17 mouse cellular contexts compared by ENCODE assay signal in genomic region chr9:111385526-111386491, GRCm38 (mm10). TPM values are rescaled to one million over a fixed set of nuclear protein-coding genes. Genes with fewer than 3 reads are reported as not detected.
DNase-seq lines count a peak whose midpoint lies in the region; ATAC-seq and TF ChIP-seq lines count a peak whose summit lies in the region.
"Had no signal": no experiment of that assay in that cellular context is flagged by ENCODE, and none has a peak within 500 bp of the region (broad histone marks: within the 10 kb centered on the region; RNA-seq: fewer than 3 reads in every experiment).

No protein-coding gene starts in this region.

- no peaks in the 10 kb centered on the region for H3K27me3 ChIP-seq in kidney, embryonic 15.5 days
- H3K27me3 ChIP-seq in liver, embryonic 14.5 days (ENCODE audit: control insufficient read depth, insufficient read depth, low read length) = no peaks in the 10 kb centered on the region
- no peaks in the 10 kb centered on the region for H3K27me3 ChIP-seq in liver, embryonic 12.5 days (replicated peaks)
- H3K27me3 ChIP-seq in intestine, postnatal 0 days (replicated peaks; ENCODE audit: control insufficient read depth, insufficient read depth, low read length) = no peaks in the 10 kb centered on the region
- H3K27me3 ChIP-seq: heart, embryonic 12.5 days; hindbrain, embryonic 15.5 days had no signal

- no peaks in the 10 kb centered on the region for H3K36me3 ChIP-seq in kidney, embryonic 15.5 days
- H3K36me3 ChIP-seq in liver, embryonic 14.5 days (replicated peaks; ENCODE audit: control insufficient read depth, insufficient read depth, low read depth) = no peaks in the 10 kb centered on the region
- H3K36me3 ChIP-seq in liver, embryonic 12.5 days = no peaks in the 10 kb centered on the region
- no peaks in the 10 kb centered on the region for H3K36me3 ChIP-seq in intestine, postnatal 0 days (ENCODE audit: control insufficient read depth, insufficient read depth)
- H3K36me3 ChIP-seq: heart, embryonic 12.5 days; limb, embryonic 10.5 days; midbrain, embryonic 10.5 days had no signal

- H3K9ac ChIP-seq in kidney, embryonic 15.5 days = no peak overlapping the region
- no peak overlapping the region for H3K9ac ChIP-seq in liver, embryonic 14.5 days (replicated peaks)
- H3K9ac ChIP-seq in liver, embryonic 12.5 days = no peak overlapping the region
- H3K9ac ChIP-seq in intestine, postnatal 0 days (ENCODE audit: low read depth, low read length) = no peak overlapping the region
- H3K9ac ChIP-seq: heart, embryonic 12.5 days; hindbrain, embryonic 15.5 days; lung, embryonic 14.5 days had no signal

- no peak for TF ChIP-seq EP300 in liver, embryonic 14.5 days (IDR thresholded peaks at IDR 0.05; ENCODE audit: low read depth)

- ATAC-seq in kidney, embryonic 15.5 days (replicated peaks; ENCODE audit: low FRiP score) = no peak; the same call in 1 of the 2 replicates
- 0 out of 2 replicates have a peak, but pooled peaks have one; percentile 43 for ATAC-seq in liver, embryonic 14.5 days (ENCODE audit: insufficient read depth)
- no peak for ATAC-seq in liver, embryonic 12.5 days
- peak; percentile 88 for ATAC-seq in intestine, postnatal 0 days
- ATAC-seq in inflammation-experienced regulatory T-cells, adult 6 months = no peak

- H3K4me2 ChIP-seq in kidney, embryonic 15.5 days = no peak overlapping the region
- no peak overlapping the region for H3K4me2 ChIP-seq in liver, embryonic 14.5 days (ENCODE audit: low read depth)
- H3K4me2 ChIP-seq in liver, embryonic 12.5 days = no peak overlapping the region
- 0 out of 2 replicates have a peak overlapping the region, but pooled peaks have one; percentile 4 for H3K4me2 ChIP-seq in intestine, postnatal 0 days (replicated peaks; ENCODE audit: low read depth)
- H3K4me2 ChIP-seq: heart, embryonic 12.5 days; hindbrain, embryonic 15.5 days; lung, embryonic 14.5 days had no signal

- H3K9me3 ChIP-seq in kidney, embryonic 15.5 days (replicated peaks) = no peaks in the 10 kb centered on the region
- H3K9me3 ChIP-seq in liver, embryonic 14.5 days (ENCODE audit: control insufficient read depth, low read length) = no peaks in the 10 kb centered on the region
- no peaks in the 10 kb centered on the region for H3K9me3 ChIP-seq in liver, embryonic 12.5 days (replicated peaks)
- no peaks in the 10 kb centered on the region for H3K9me3 ChIP-seq in intestine, postnatal 0 days (ENCODE audit: control insufficient read depth)
- H3K9me3 ChIP-seq: heart, embryonic 12.5 days; hindbrain, embryonic 15.5 days; limb, embryonic 10.5 days; midbrain, embryonic 10.5 days had no signal

- H3K27ac ChIP-seq in kidney, embryonic 15.5 days = peak overlapping the region; percentile 39
- no peak overlapping the region for H3K27ac ChIP-seq in liver, embryonic 14.5 days
- no peak overlapping the region for H3K27ac ChIP-seq in liver, embryonic 12.5 days
- H3K27ac ChIP-seq in intestine, postnatal 0 days (ENCODE audit: low read depth, low read length) = peak overlapping the region; percentile 74
- H3K27ac ChIP-seq: hindbrain, embryonic 15.5 days; limb, embryonic 10.5 days; midbrain, embryonic 10.5 days had no signal

- DNase-seq in kidney, adult 8-10 months = no peak
- peak in 1 of 3 experiments; percentile 3 for DNase-seq in liver, embryonic 14.5 days (ENCODE audit: low read depth in 3 of 3, low spot score in 3 of 3)
- DNase-seq in right cerebral cortex, adult 18-20 months = no peak
- DNase-seq: adrenal gland, postnatal 36 days; cerebellum, adult 9-10 months; lung, embryonic 14.5 days; lung, postnatal 4 days; right cerebral cortex, postnatal 4 days; thymus, adult 18-20 months had no signal

- H3K4me3 ChIP-seq in kidney, embryonic 15.5 days (replicated peaks) = no peak overlapping the region
- H3K4me3 ChIP-seq in liver, embryonic 14.5 days (ENCODE audit: insufficient read depth in 1 of 2, low read depth in 2 of 2, low read length in 2 of 2) = no peak overlapping the region
- H3K4me3 ChIP-seq in liver, embryonic 12.5 days = no peak overlapping the region
- H3K4me3 ChIP-seq in intestine, postnatal 0 days (ENCODE audit: low read depth, low read length) = no peak overlapping the region
- H3K4me3 ChIP-seq: heart, embryonic 12.5 days; hindbrain, embryonic 15.5 days; limb, embryonic 10.5 days; midbrain, embryonic 10.5 days had no signal

- H3K4me1 ChIP-seq in kidney, embryonic 15.5 days = peaks cover 4% of the 10 kb centered on the region; the same call in 1 of the 2 replicates
- H3K4me1 ChIP-seq in liver, embryonic 14.5 days (replicated peaks; ENCODE audit: control insufficient read depth in 2 of 2, insufficient read depth in 2 of 2, low read length in 1 of 2) = 0 out of 4 replicates have a peak, but pooled peaks cover 0 to 2% of the 10 kb centered on the region in 2 experiments
- H3K4me1 ChIP-seq in liver, embryonic 12.5 days = no peaks in the 10 kb centered on the region
- H3K4me1 ChIP-seq in intestine, postnatal 0 days (replicated peaks; ENCODE audit: control insufficient read depth, insufficient read depth, low read length) = 0 out of 2 replicates have a peak, but pooled peaks cover 14% of the 10 kb centered on the region
- H3K4me1 ChIP-seq: heart, embryonic 12.5 days had no signal

- TF ChIP-seq CTCF in liver, embryonic 14.5 days (IDR thresholded peaks at IDR 0.05; ENCODE audit: low read depth) = no peak
- no peak for TF ChIP-seq CTCF in intestine, postnatal 0 days (IDR thresholded peaks at IDR 0.05; ENCODE audit: low read depth)

- 82% methylated on average over 5 of the region's 5 CpGs for WGBS in kidney, embryonic 15.5 days
- 66% methylated on average over 5 of the region's 5 CpGs for WGBS in liver, embryonic 14.5 days (ENCODE audit: insufficient replicate concordance)
- 57% methylated on average over 5 of the region's 5 CpGs for WGBS in liver, embryonic 12.5 days (ENCODE audit: insufficient replicate concordance)
- WGBS in intestine, postnatal 0 days = 63% methylated on average over 5 of the region's 5 CpGs

RNA-seq across cellular contexts. Expression of gene Dclk3, which starts 53.1 kb away (rescaled TPM):
- 3.2 TPM in 2 replicates for polyA plus RNA-seq in kidney, embryonic 15.5 days (2015; fragmentation: Nextera tagmentation; extraction: Ambion mirVana)
- 0.02 TPM in 1 of 2 replicates, not detected in the other for polyA plus RNA-seq in liver, embryonic 14.5 days (2012; rRNA removed)
- 0.03 TPM in 1 of 2 replicates, not detected in the other for polyA plus RNA-seq in liver, embryonic 14.5 days (2014; fragmentation: Nextera tagmentation; extraction: Ambion mirVana)
- polyA plus RNA-seq in liver, embryonic 12.5 days (2016; fragmentation: Nextera tagmentation; extraction: Ambion mirVana) = 0.07 and 0.13 TPM in 2 replicates
- polyA plus RNA-seq in intestine, postnatal 0 days (2015; fragmentation: Nextera tagmentation; extraction: Ambion mirVana) = 1.1 and 1.4 TPM in 2 replicates
- not detected for polyA plus RNA-seq in inflammation-experienced regulatory T-cells, adult 6 months (2017; shearing (Covaris generic))
- polyA plus RNA-seq: lung, embryonic 14.5 days had no signal

Comparison
In these comparisons a context has a peak if more than half of its experiments do, and no peak if none do; other contexts are left out.
1. ATAC-seq: peak in liver, embryonic 14.5 days (single experiment) and intestine, postnatal 0 days (single experiment); none in kidney, embryonic 15.5 days (single experiment), liver, embryonic 12.5 days (single experiment) and inflammation-experienced regulatory T-cells, adult 6 months (single experiment).
2. H3K27ac ChIP-seq: peak in kidney, embryonic 15.5 days (single experiment) and intestine, postnatal 0 days (single experiment); none in liver, embryonic 14.5 days (single experiment) and liver, embryonic 12.5 days (single experiment).